20 mouse cellular contexts compared by ENCODE assay signal in the genomic region with DNA sequence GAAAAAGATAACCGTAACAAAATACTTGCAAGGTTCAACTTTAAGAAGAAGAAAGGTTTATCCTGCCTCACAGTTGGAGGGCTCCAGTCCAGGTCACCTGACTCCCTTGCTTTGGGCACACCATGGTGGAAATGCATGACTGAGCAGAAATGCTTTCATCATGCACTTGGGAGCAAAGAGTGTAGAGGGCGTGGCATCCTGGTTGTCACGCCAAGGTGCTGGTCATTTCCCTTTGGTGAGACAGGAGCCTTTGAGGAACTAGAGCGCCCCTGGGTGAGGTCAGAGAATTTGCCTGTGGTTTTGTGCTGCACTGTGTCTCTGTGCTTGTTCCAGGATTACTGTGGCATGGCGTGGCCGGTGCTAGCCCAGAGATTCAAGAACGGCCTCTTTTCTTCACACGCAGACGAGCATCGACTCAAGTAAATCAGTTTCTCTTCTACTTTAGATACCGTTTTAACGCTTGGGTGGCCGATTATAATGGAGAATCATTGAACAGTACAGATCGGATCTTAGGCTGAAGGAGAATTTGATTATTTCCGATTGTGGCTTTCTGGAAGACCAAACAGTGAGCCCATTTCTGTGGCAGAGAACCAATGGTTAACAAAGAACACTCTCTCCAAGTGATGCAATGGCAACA. TPM values are rescaled to one million over a fixed set of nuclear protein-coding genes. Genes with fewer than 3 reads are reported as not detected.
DNase-seq lines count a peak whose midpoint lies in the region; ATAC-seq and TF ChIP-seq lines count a peak whose summit lies in the region.
"Had no signal": no experiment of that assay in that cellular context is flagged by ENCODE, and none has a peak within 500 bp of the region (broad histone marks: within the 10 kb centered on the region; RNA-seq: fewer than 3 reads in every experiment).

No protein-coding gene starts in this region.

- 72% methylated on average over 15 of the region's 15 CpGs for WGBS in kidney, adult 2 months

- peaks cover 1% of the 10 kb centered on the region for H3K36me3 ChIP-seq in kidney, adult 2 months (ENCODE audit: control insufficient read depth, insufficient read depth, low read length)

- peak; percentile 64 for DNase-seq in kidney, adult 2 months
- no peak for DNase-seq in kidney, postnatal 4 days
- peak; percentile 76 for DNase-seq in A20 (ENCODE audit: low read depth, low spot score)
- no peak for DNase-seq in layer of hippocampus, adult 9-11 months
- DNase-seq: adrenal gland, postnatal 25 days; cerebellum, postnatal 14 days; forebrain, postnatal 0 days; kidney, postnatal 10 days; lung, postnatal 14 days had no signal

- H3K4me3 ChIP-seq in kidney, adult 2 months (ENCODE audit: insufficient read depth, low read depth, low read length): no peak overlapping the region
- H3K4me3 ChIP-seq: embryonic facial prominence, embryonic 10.5 days; liver, embryonic 12.5 days; myocyte had no signal

- H3K27me3 ChIP-seq in kidney, adult 2 months (replicated peaks; ENCODE audit: control insufficient read depth, insufficient read depth, low read length): no peaks in the 10 kb centered on the region
- H3K27me3 ChIP-seq: liver, embryonic 12.5 days had no signal

- no peak for TF ChIP-seq POLR2A in kidney, adult 2 months (IDR thresholded peaks at IDR 0.05; ENCODE audit: low read depth, low read length)

- no peaks in the 10 kb centered on the region for H3K4me1 ChIP-seq in kidney, adult 2 months (ENCODE audit: control insufficient read depth, insufficient read depth, low read length)

- no peak for TF ChIP-seq CTCF in kidney, adult 2 months (conservative IDR thresholded peaks at IDR 0.05; ENCODE audit: insufficient read depth, insufficient read length, low read depth, low read length)

- no peak overlapping the region for H3K27ac ChIP-seq in kidney, adult 2 months (ENCODE audit: insufficient read depth, low read depth, low read length)
- H3K27ac ChIP-seq: embryonic facial prominence, embryonic 10.5 days; liver, embryonic 12.5 days had no signal

- ATAC-seq in common myeloid progenitor, adult 5-6 weeks (replicated peaks; ENCODE audit: low read depth, poor library complexity, severe bottlenecking): peak; percentile 62
- ATAC-seq in neutrophil, adult 5-6 weeks (ENCODE audit: extremely low read depth, insufficient number of reproducible peaks, low FRiP score, poor library complexity, severe bottlenecking): peak; percentile 76
- no peak for ATAC-seq in erythroblast, adult 5-6 weeks (replicated peaks; ENCODE audit: low FRiP score, poor library complexity, severe bottlenecking)
- no peak for ATAC-seq in activated CD4-positive, CD25-positive, alpha-beta regulatory T cell, adult 4 months
- ATAC-seq: forebrain, postnatal 0 days; liver, embryonic 12.5 days had no signal

RNA-seq across cellular contexts. Expression of gene Cutc, which starts 26.2 kb away (rescaled TPM):
- 10.2 and 12.7 TPM in 2 replicates for polyA plus RNA-seq in kidney, adult 2 months (2012; rRNA removed)
- total RNA-seq in common myeloid progenitor, adult 5-6 weeks (2017): 51.0 and 58.6 TPM in 2 replicates
- 16.6 and 17.1 TPM in 2 replicates for total RNA-seq in neutrophil, adult 5-6 weeks (2017)
- total RNA-seq in erythroblast, adult 5-6 weeks (2015; ENCODE audit: low replicate concordance): 11.1 and 23.2 TPM in 2 replicates
- 2.8 and 6.1 TPM in 2 replicates for total RNA-seq in erythroblast, adult 5-6 weeks (2017; ENCODE audit: low replicate concordance)
- 10 to 100 TPM; 12.3 to 19.9 TPM for polyA plus RNA-seq in activated CD4-positive, CD25-positive, alpha-beta regulatory T cell, adult 4 months (2017; shearing (Covaris generic))

RNA-seq across cellular contexts. Expression of gene Cox15, which starts 26.2 kb away (rescaled TPM):
- polyA plus RNA-seq in kidney, adult 2 months (2012; rRNA removed): 25.5 and 28.4 TPM in 2 replicates
- total RNA-seq in common myeloid progenitor, adult 5-6 weeks (2017): 15.5 and 32.9 TPM in 2 replicates
- total RNA-seq in neutrophil, adult 5-6 weeks (2017): 12.1 and 14.7 TPM in 2 replicates
- 1.9 and 6.1 TPM in 2 replicates for total RNA-seq in erythroblast, adult 5-6 weeks (2015; ENCODE audit: low replicate concordance)
- 4.0 and 5.2 TPM in 2 replicates for total RNA-seq in erythroblast, adult 5-6 weeks (2017; ENCODE audit: low replicate concordance)
- 1 to 10 TPM; 6.6 to 8.1 TPM for polyA plus RNA-seq in activated CD4-positive, CD25-positive, alpha-beta regulatory T cell, adult 4 months (2017; shearing (Covaris generic))

RNA-seq across cellular contexts. Expression of gene Entpd7, which starts 37.2 kb away (rescaled TPM):
- polyA plus RNA-seq in kidney, adult 2 months (2012; rRNA removed): 6.1 and 6.5 TPM in 2 replicates
- 4.8 and 5.2 TPM in 2 replicates for total RNA-seq in common myeloid progenitor, adult 5-6 weeks (2017)
- total RNA-seq in neutrophil, adult 5-6 weeks (2017): 5.1 and 10.2 TPM in 2 replicates
- total RNA-seq in erythroblast, adult 5-6 weeks (2015; ENCODE audit: low replicate concordance): 3.8 and 4.4 TPM in 2 replicates
- 1.1 TPM in 2 replicates for total RNA-seq in erythroblast, adult 5-6 weeks (2017; ENCODE audit: low replicate concordance)
- 1 to 10 TPM; 8.0 TPM for polyA plus RNA-seq in activated CD4-positive, CD25-positive, alpha-beta regulatory T cell, adult 4 months (2017; shearing (Covaris generic))

RNA-seq across cellular contexts. Expression of gene Slc25a28, which starts 51.9 kb away (rescaled TPM):
- 83.2 and 93.1 TPM in 2 replicates for polyA plus RNA-seq in kidney, adult 2 months (2012; rRNA removed)
- 32.9 and 38.3 TPM in 2 replicates for total RNA-seq in common myeloid progenitor, adult 5-6 weeks (2017)
- 89.6 and 93.3 TPM in 2 replicates for total RNA-seq in neutrophil, adult 5-6 weeks (2017)
- 3.8 and 12.1 TPM in 2 replicates for total RNA-seq in erythroblast, adult 5-6 weeks (2015; ENCODE audit: low replicate concordance)
- total RNA-seq in erythroblast, adult 5-6 weeks (2017; ENCODE audit: low replicate concordance): 9.7 and 10.9 TPM in 2 replicates
- 10 to 100 TPM in 1 of 2 experiments, 1 to 10 TPM in 1; 8.3 to 10.8 TPM for polyA plus RNA-seq in activated CD4-positive, CD25-positive, alpha-beta regulatory T cell, adult 4 months (2017; shearing (Covaris generic))

RNA-seq across cellular contexts. Expression of gene Abcc2, which starts 55.4 kb away (rescaled TPM):
- 158 and 166 TPM in 2 replicates for polyA plus RNA-seq in kidney, adult 2 months (2012; rRNA removed)
- 0.15 and 0.37 TPM in 2 replicates for total RNA-seq in common myeloid progenitor, adult 5-6 weeks (2017)
- total RNA-seq in neutrophil, adult 5-6 weeks (2017): 0.74 and 1.7 TPM in 2 replicates
- 0.38 TPM in 1 of 2 replicates, not detected in the other for total RNA-seq in erythroblast, adult 5-6 weeks (2015; ENCODE audit: low replicate concordance)
- total RNA-seq in erythroblast, adult 5-6 weeks (2017; ENCODE audit: low replicate concordance): 1.4 and 3.8 TPM in 2 replicates
- polyA plus RNA-seq in activated CD4-positive, CD25-positive, alpha-beta regulatory T cell, adult 4 months (2017; shearing (Covaris generic)): not detected
- total RNA-seq: forebrain, postnatal 0 days; heart, postnatal 25 days; left cerebral cortex, postnatal 36 days had no signal
- polyA plus RNA-seq: embryonic facial prominence, embryonic 10.5 days; midbrain, embryonic 11.5 days; myocyte; thymus, postnatal 0 days had no signal

Comparison
In these comparisons a context has a peak if more than half of its experiments do, and no peak if none do; other contexts are left out.
1. DNase-seq: peak in kidney, adult 2 months (single experiment) and A20 (single experiment); none in kidney, postnatal 4 days (0 of 2) and layer of hippocampus, adult 9-11 months (single experiment).
2. ATAC-seq: peak in common myeloid progenitor, adult 5-6 weeks (single experiment) and neutrophil, adult 5-6 weeks (single experiment); none in erythroblast, adult 5-6 weeks (single experiment) and activated CD4-positive, CD25-positive, alpha-beta regulatory T cell, adult 4 months (single experiment).